Mouse (Mus musculus): ENCODE measurements around the gene Gm15319.
"Not testable (repeated sequence)": the region's sequence is repeated elsewhere in the genome, so short reads cannot be mapped to it uniquely, and the experiment has no call there.

Gm15319 gene

DNA sequence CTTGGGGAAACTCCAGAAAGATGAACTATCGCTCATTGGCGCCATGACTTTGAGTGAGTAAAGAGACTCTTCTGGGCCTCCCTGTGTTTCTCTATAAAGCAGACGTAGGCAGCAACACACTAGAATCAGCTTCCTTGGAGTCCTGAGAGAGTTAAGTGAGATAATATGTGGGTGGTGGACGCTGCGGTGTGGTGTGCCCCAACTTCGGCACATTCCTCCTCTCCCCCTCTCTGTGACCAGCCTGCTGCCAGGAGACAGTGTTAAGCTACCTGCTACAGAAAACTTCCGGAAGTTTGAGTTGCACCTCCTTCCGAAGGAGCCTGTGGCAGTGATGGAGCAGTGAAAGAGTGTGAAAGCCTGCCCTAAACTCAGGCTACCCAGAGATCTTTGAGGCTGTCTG is 15.3 kb upstream of the Gm15319 start:
- DNase-seq (ENCODE audit: low read depth, low spot score); H3K27me3 ChIP-seq (ENCODE audit: control insufficient read depth, insufficient read depth, low read length, poor library complexity, severe bottlenecking): not testable (repeated sequence)

DNA sequence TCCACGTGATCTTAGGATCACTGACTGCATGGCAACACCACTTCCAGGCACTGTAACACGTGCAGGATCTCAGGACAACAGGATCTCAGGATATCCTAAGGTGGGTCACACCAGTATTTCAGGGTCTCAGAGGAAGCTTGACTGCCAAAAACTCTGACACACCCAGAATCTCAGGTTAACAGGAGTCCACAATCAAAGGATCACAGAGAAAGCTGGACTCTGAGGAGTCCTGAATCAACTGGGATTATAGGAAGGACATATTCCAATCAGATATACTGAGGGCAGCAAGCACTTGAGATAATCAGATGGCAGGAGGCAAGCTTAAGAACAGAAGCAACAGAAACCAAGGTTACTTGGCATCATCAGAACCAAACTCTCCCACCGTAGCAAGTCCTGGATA is 12.7 kb upstream of the Gm15319 start:
- not testable (repeated sequence) for H3K36me3 ChIP-seq (ENCODE audit: control insufficient read depth, insufficient read depth, low read length, poor library complexity, severe bottlenecking); H3K27me3 ChIP-seq (ENCODE audit: control insufficient read depth, insufficient read depth, low read length, poor library complexity, severe bottlenecking); DNase-seq (ENCODE audit: low read depth, low spot score)

More for the DNA sequence above, 15.3 kb upstream of the Gm15319 start:
- H3K36me3 ChIP-seq (ENCODE audit: control insufficient read depth, insufficient read depth, low read length, poor library complexity, severe bottlenecking), result not testable (repeated sequence)

DNA sequence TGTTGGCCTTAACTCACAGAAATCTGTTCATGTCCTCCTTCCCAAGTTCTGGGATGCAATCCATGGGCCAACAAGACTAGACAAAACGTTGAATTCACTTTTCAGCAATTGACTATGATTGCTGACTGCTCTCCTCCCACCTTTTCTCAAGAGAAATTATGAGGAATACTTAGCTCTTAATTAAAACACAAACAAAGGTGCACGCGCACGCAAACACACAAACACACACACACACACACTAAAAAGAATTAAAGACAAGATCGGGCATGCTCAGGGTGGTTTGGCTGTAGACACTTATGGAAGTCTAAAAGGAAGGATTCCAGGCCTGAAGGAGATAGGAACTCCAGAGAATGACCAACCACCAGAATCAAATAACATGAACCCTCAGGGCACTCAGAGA is 6.6 kb downstream of the Gm15319 start:
- not testable (repeated sequence) for H3K27me3 ChIP-seq (ENCODE audit: control insufficient read depth, insufficient read depth, low read length, poor library complexity, severe bottlenecking); H3K36me3 ChIP-seq (ENCODE audit: control insufficient read depth, insufficient read depth, low read length, poor library complexity, severe bottlenecking); DNase-seq (ENCODE audit: low read depth, low spot score)

DNA sequence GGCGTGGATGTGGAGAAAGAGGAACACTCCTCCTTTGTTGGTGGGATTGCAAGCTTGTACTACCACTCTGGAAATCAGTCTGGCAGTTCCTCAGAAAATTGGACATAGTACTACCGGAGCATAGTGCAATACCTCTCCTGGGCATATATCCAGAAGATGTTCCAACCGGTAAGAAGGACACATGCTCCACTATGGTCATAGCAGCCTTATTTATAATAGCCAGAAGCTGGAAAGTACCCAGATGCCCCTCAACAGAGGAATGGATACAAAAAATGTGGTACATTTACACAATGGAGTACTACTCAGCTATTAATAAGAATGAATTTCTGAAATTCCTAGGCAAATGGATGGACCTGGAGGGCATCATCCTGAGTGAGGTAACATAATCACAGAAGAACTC is 9.4 kb downstream of the Gm15319 start:
- not testable (repeated sequence) for DNase-seq (ENCODE audit: low read depth, low spot score); H3K36me3 ChIP-seq (ENCODE audit: control insufficient read depth, insufficient read depth, low read length, poor library complexity, severe bottlenecking); H3K27me3 ChIP-seq (ENCODE audit: control insufficient read depth, insufficient read depth, low read length, poor library complexity, severe bottlenecking)

DNA sequence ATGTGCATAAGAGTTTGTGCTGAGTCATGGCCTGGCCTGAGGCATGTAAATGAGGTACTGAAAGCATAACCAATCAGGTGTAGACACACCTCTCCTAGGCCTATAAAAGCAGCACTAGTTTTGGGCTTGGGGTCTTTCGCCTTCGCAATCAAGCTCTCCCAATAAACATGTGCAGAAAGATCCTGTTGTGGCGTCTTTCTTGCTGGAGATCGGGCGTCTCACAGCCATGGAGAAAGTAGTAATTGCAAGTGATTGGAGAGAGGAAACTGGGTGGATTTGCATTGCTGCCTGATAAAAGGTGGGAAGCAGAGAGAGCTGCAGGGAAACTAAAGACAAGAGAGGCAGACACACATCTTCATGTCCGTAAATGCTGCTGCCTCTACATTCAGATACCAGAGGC is 60.3 kb downstream of the Gm15319 start:
- not testable (repeated sequence) for DNase-seq (ENCODE audit: low read depth, low spot score); H3K27me3 ChIP-seq (ENCODE audit: control insufficient read depth, insufficient read depth, low read length, poor library complexity, severe bottlenecking); H3K36me3 ChIP-seq (ENCODE audit: control insufficient read depth, insufficient read depth, low read length, poor library complexity, severe bottlenecking)

DNA sequence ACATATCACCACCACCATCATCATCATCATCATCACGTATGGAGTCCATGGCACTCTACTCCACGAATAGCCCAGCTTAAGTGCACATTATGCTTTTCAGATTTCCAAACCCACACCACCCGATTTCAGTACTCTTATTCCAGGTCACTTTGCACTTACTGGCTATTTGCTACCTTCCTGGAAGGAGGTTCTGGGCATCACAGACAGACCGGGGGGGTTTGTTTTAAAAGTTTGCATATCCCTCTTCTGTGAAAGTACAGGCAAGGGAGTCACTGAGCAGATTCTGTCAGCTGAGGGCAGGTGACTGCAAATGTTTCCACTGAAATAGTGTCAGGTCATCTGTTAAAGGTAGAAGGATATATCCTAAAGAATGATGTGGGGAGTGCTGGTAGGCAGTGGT is 63.0 kb downstream of the Gm15319 start:
- not testable (repeated sequence) for H3K27me3 ChIP-seq (ENCODE audit: control insufficient read depth, insufficient read depth, low read length, poor library complexity, severe bottlenecking); H3K36me3 ChIP-seq (ENCODE audit: control insufficient read depth, insufficient read depth, low read length, poor library complexity, severe bottlenecking); DNase-seq (ENCODE audit: low read depth, low spot score)

DNA sequence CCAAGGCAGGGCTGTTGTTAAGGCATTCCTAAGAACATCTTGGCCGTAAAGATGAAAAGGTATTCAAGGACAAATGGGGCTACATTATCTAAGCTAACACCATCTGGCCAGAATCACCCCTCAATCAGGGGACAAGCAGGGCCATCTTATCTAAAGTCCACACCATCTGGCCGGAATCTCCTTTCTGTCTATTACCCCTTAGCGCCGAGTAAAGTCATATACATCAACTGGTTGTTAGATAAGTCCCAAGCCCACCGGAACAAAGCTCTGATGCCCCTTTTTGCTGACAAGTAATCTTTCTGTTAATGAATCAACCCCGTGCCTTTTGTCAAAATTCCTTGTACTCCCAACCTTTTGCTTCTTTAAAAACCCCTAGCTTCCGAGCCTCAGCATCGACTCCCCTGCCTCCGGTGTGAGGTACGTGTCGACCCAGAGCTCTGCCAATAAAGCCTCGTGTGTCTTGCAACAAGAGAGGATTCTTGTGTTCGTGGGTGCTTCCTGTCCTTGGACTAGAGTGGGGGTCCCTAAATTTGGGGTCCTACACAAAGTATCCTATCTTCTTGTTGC is 65.0 kb downstream of the Gm15319 start:
- not testable (repeated sequence) for H3K27me3 ChIP-seq (ENCODE audit: control insufficient read depth, insufficient read depth, low read length, poor library complexity, severe bottlenecking); H3K36me3 ChIP-seq (ENCODE audit: control insufficient read depth, insufficient read depth, low read length, poor library complexity, severe bottlenecking)
- DNase-seq (ENCODE audit: low read depth, low spot score), result peak; percentile 1

DNA sequence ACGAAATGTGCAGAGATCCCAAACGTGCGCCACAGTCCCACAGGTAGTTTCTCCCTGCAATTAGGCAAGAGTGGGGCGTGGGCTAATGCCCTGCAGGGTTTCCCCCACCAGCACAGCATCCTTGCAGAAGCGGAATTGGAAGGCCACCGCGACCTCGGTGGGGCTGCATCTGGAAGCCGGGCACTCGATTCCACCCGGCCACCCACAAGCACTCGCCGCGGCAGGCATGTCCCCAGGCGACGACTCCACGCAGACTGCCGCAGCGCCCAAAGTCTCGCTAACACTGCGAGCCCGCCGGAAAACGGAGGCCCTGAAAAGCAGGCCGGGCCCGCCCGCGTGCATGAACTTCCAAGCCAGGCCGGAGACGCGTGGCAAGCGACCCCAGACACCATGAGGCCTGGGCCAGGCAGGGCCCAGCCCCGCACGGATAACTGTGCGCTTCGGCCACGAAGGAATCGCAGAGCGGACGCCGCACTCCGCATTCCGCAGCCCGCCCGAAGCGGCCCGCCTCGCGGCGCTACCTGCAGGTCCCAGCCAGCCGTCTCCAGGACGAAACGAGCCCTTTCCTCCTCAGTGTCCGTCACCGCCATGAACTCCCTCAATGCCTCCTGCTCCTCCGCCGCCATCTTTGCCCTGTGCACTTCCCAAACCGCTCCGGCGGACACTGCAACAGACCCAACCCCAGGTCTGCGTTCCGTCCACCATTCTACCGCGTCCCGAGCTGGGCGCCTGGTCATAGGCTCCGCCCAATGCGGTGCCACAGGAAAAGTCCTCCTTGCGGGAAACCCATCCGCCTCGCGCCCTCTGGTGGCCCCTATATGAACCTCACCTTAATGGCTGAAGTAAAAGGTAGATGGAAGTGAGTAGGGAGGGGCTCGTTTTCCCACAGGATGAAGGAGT is 66.0 kb downstream of the Gm15319 start:
- DNase-seq (ENCODE audit: low read depth, low spot score), result peak; percentile 90
- H3K27me3 ChIP-seq (ENCODE audit: control insufficient read depth, insufficient read depth, low read length, poor library complexity, severe bottlenecking); H3K36me3 ChIP-seq (ENCODE audit: control insufficient read depth, insufficient read depth, low read length, poor library complexity, severe bottlenecking): not testable (repeated sequence)

DNA sequence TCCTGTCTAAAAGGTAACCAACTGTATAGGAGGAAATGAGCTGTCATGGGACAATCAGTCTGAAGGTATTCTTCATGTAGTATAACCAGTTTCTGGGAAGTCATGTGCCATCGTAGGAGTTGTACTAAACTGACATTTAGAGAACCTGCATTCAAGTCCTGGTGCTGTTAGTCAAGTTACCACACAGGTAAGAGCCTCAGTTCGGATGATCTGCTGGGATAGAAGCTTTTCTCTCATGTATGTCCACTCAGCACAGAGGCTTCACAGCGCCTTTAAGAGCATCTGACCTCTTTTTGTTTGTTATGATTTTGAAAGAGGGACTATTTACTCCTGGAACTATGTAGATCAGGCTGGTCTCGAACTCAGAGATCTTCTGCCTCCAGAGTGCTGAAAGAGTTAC is 67.1 kb downstream of the Gm15319 start:
- not testable (repeated sequence) for H3K36me3 ChIP-seq (ENCODE audit: control insufficient read depth, insufficient read depth, low read length, poor library complexity, severe bottlenecking); H3K27me3 ChIP-seq (ENCODE audit: control insufficient read depth, insufficient read depth, low read length, poor library complexity, severe bottlenecking); DNase-seq (ENCODE audit: low read depth, low spot score)

DNA sequence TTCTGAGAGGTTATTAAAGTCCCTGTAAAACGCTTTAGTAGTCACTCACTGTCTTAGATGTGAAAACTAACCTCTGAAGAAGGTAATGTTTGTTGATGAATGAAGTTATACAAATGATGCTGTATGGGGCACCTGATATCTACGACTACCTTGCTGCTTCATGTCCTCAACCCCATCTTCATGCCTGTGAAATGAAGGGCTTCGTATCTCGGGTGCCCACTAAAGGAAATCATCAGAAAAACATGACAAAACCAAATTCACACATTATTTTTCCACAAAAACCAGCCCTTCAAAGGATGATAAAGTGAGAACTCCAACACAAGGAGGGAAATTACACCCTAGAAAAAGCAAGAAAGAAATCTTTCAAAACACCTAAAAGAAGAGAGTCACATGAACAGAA is 68.2 kb downstream of the Gm15319 start:
- H3K27me3 ChIP-seq (ENCODE audit: control insufficient read depth, insufficient read depth, low read length, poor library complexity, severe bottlenecking); H3K36me3 ChIP-seq (ENCODE audit: control insufficient read depth, insufficient read depth, low read length, poor library complexity, severe bottlenecking); DNase-seq (ENCODE audit: low read depth, low spot score): not testable (repeated sequence)

DNA sequence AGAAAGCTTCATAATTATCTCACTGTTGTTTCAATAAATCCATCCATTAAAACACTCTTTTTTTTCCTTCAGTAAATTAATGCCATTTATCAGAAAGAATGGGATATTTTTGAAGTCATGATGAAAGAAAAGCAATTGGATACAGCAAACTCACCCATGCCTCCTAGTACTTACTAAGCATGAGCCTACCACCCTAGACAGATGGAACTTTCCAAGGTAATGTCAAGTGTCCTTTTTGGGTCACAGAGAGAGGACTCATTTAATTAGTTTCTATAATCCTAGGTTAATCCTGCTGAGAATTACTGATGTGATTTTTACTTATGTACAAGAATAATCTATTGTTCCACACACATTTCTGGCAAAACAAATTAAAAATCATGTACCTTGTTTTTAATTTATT is 69.0 kb downstream of the Gm15319 start:
- not testable (repeated sequence) for DNase-seq (ENCODE audit: low read depth, low spot score); H3K27me3 ChIP-seq (ENCODE audit: control insufficient read depth, insufficient read depth, low read length, poor library complexity, severe bottlenecking); H3K36me3 ChIP-seq (ENCODE audit: control insufficient read depth, insufficient read depth, low read length, poor library complexity, severe bottlenecking)

DNA sequence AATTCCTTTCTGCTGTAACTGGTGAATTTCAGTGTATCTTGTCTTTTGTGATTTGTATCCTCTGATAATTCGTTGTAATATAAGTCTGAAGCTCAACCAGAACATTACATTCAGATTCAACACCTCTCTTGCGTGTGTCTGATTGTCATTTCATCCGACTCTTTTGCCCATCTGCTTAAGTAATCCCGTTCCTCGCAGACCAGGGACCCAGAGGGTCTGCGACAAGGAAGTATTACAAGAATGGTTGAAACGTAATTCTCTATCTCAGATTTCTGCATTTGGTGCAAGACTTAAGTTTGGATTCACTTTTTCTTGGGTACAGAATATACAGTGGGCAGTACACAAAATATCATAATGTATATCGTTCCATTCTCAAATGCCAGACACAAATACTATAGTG is 73.0 kb downstream of the Gm15319 start:
- not testable (repeated sequence) for DNase-seq (ENCODE audit: low read depth, low spot score); H3K27me3 ChIP-seq (ENCODE audit: control insufficient read depth, insufficient read depth, low read length, poor library complexity, severe bottlenecking); H3K36me3 ChIP-seq (ENCODE audit: control insufficient read depth, insufficient read depth, low read length, poor library complexity, severe bottlenecking)

DNA sequence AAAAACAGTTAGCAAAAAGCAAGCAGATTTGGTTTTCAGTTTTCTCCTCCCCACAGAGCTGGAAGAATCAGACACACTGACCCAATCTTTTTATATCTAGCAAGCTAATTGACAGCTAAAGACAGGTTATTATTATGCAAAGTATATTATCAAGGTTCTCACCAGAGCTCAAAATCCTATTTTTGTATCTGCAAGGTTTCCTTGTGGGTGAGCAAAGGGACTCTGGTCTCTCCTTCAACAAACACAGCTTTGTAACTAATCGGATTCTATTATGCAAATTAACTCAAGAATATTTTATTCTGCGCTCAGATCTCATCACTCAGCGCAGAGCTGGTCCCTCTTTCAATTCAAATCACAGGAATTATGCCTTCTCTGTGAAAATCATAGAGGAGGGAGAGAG is 74.1 kb downstream of the Gm15319 start:
- DNase-seq (ENCODE audit: low read depth, low spot score); H3K36me3 ChIP-seq (ENCODE audit: control insufficient read depth, insufficient read depth, low read length, poor library complexity, severe bottlenecking); H3K27me3 ChIP-seq (ENCODE audit: control insufficient read depth, insufficient read depth, low read length, poor library complexity, severe bottlenecking): not testable (repeated sequence)

DNA sequence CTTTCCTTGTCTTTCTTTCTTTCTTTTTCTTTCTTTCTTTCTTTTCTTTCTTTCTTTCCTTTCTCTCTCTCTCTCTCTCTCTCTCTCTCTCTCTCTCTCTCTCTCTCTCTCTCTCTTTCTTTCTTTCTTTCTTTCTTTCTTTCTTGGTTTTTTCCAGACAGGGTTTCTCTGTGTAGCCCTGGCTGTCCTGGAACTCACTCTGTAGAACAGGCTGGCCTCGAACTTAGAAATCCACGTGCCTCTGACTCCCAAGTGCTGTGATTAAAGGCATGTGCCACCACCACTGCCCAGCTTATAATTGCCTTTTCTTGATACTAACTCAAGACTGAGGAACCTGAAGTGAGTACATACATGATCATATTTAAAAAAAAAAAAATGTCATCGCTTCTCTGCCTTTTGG is 75.3 kb downstream of the Gm15319 start:
- not testable (repeated sequence) for H3K36me3 ChIP-seq (ENCODE audit: control insufficient read depth, insufficient read depth, low read length, poor library complexity, severe bottlenecking); H3K27me3 ChIP-seq (ENCODE audit: control insufficient read depth, insufficient read depth, low read length, poor library complexity, severe bottlenecking); DNase-seq (ENCODE audit: low read depth, low spot score)
